In the genomic region with DNA sequence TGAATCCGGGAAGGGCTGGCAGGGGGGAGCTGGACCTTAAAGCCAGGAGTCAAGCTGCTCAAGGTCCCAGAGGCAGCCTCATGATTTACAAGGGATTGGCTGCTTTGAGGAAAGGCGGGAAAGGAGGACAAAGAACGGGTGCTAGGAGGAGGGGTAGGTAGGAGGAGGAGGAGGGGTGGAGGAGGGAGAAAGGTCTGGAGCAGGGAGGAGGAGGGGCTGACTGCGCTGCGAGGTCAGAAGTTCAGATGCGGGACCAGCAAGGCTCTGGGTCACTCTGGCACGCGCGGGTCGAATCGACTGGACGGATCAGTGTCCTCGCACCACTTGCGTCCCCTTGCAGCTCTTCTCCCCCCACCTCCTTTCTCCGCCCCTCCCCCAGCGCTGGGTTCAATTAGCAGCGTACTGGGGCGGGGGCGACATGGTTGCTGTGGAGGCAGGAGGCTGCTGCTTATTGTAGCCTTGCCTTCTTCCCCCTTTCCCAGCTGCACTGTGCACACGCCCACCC, we compare ENCODE assay signal across 10 mouse cellular contexts. TPM values are rescaled to one million over a fixed set of nuclear protein-coding genes. Genes with fewer than 3 reads are reported as not detected.
DNase-seq lines count a peak whose midpoint lies in the region; ATAC-seq and TF ChIP-seq lines count a peak whose summit lies in the region.
"Had no signal": no experiment of that assay in that cellular context is flagged by ENCODE, and none has a peak within 500 bp of the region (broad histone marks: within the 10 kb centered on the region; RNA-seq: fewer than 3 reads in every experiment).

No protein-coding gene starts in this region.

- peak; percentile 44 for DNase-seq in lung, postnatal 0 days (ENCODE audit: low spot score)
- DNase-seq in lung, postnatal 10 days: no peak
- peak; percentile 87 for DNase-seq in hindbrain, embryonic 11.5 days (ENCODE audit: low spot score)
- peak; percentile 89 for DNase-seq in retina, postnatal 1 day
- no peak for DNase-seq in gastrocnemius, adult 18-20 months (ENCODE audit: low spot score)
- DNase-seq in spleen, postnatal 14 days (ENCODE audit: low spot score in 2 of 2): no peak
- no peak for DNase-seq in urinary bladder, postnatal 10 days (ENCODE audit: low spot score)

- 9% methylated on average over 18 of the region's 20 CpGs for WGBS in lung, postnatal 0 days
- WGBS in hindbrain, embryonic 11.5 days: under 1% methylated on average over 20 of the region's 20 CpGs
- WGBS in limb, embryonic 13.5 days: 4% methylated on average over 20 of the region's 20 CpGs

- no peak for TF ChIP-seq CTCF in lung, postnatal 0 days (IDR thresholded peaks at IDR 0.05)

- H3K36me3 ChIP-seq in lung, postnatal 0 days (ENCODE audit: insufficient read depth, low read length): no peaks in the 10 kb centered on the region
- H3K36me3 ChIP-seq in hindbrain, embryonic 11.5 days (ENCODE audit: control insufficient read depth, insufficient read depth, low read length): no peaks in the 10 kb centered on the region
- H3K36me3 ChIP-seq in limb, embryonic 13.5 days: no peaks in the 10 kb centered on the region

- peaks cover 20% of the 10 kb centered on the region for H3K4me1 ChIP-seq in lung, postnatal 0 days (ENCODE audit: insufficient read depth, low read depth, low read length)
- peaks cover 16% of the 10 kb centered on the region for H3K4me1 ChIP-seq in hindbrain, embryonic 11.5 days (replicated peaks; ENCODE audit: control insufficient read depth, insufficient read depth, low read length)
- peaks cover 55% of the 10 kb centered on the region for H3K4me1 ChIP-seq in limb, embryonic 13.5 days

- no peak for TF ChIP-seq EP300 in lung, postnatal 0 days (IDR thresholded peaks at IDR 0.05)

- H3K27me3 ChIP-seq in lung, postnatal 0 days (replicated peaks; ENCODE audit: insufficient read depth, low read length): no peaks in the 10 kb centered on the region
- H3K27me3 ChIP-seq in hindbrain, embryonic 11.5 days (ENCODE audit: control insufficient read depth, insufficient read depth, low read length): no peaks in the 10 kb centered on the region
- no peaks in the 10 kb centered on the region for H3K27me3 ChIP-seq in limb, embryonic 13.5 days

- H3K4me3 ChIP-seq in lung, postnatal 0 days (ENCODE audit: low read depth, low read length): no peak overlapping the region
- H3K4me3 ChIP-seq in hindbrain, embryonic 11.5 days (ENCODE audit: low read depth, low read length): peak overlapping the region; percentile 18
- peak overlapping the region; percentile 36 for H3K4me3 ChIP-seq in limb, embryonic 13.5 days
- H3K4me3 ChIP-seq: myocyte had no signal

- H3K4me2 ChIP-seq in lung, postnatal 0 days (replicated peaks; ENCODE audit: low read depth, low read length): peak overlapping the region; percentile 44
- peak overlapping the region; percentile 54 for H3K4me2 ChIP-seq in hindbrain, embryonic 11.5 days (replicated peaks; ENCODE audit: low read depth, low read length)
- peak overlapping the region; percentile 64 for H3K4me2 ChIP-seq in limb, embryonic 13.5 days (replicated peaks)

- no peak overlapping the region for H3K27ac ChIP-seq in lung, postnatal 0 days (ENCODE audit: low read length)
- peak overlapping the region; percentile 84 for H3K27ac ChIP-seq in hindbrain, embryonic 11.5 days (ENCODE audit: low read depth, low read length)
- H3K27ac ChIP-seq in limb, embryonic 13.5 days: peak overlapping the region; percentile 86

- no peaks in the 10 kb centered on the region for H3K9me3 ChIP-seq in lung, postnatal 0 days (ENCODE audit: low read length)
- H3K9me3 ChIP-seq in hindbrain, embryonic 11.5 days (ENCODE audit: control insufficient read depth, low read length): no peaks in the 10 kb centered on the region
- no peaks in the 10 kb centered on the region for H3K9me3 ChIP-seq in limb, embryonic 13.5 days

- H3K9ac ChIP-seq in lung, postnatal 0 days (replicated peaks; ENCODE audit: low read depth): no peak overlapping the region
- peak overlapping the region; percentile 69 for H3K9ac ChIP-seq in hindbrain, embryonic 11.5 days (ENCODE audit: low read depth, low read length)
- peak overlapping the region; percentile 72 for H3K9ac ChIP-seq in limb, embryonic 13.5 days

- ATAC-seq in lung, postnatal 0 days: no peak
- peak; percentile 77 for ATAC-seq in hindbrain, embryonic 11.5 days (ENCODE audit: low FRiP score)
- peak; percentile 60 for ATAC-seq in limb, embryonic 13.5 days (ENCODE audit: low FRiP score, low read depth)

RNA-seq across cellular contexts. Expression of a gene that starts 7.0 kb away (rescaled TPM):
- polyA plus RNA-seq in lung, postnatal 0 days (2015; fragmentation: Nextera tagmentation; extraction: Ambion mirVana): 107 and 109 TPM in 2 replicates
- polyA plus RNA-seq in hindbrain, embryonic 11.5 days (2014; fragmentation: Nextera tagmentation; extraction: Ambion mirVana): 126 and 137 TPM in 2 replicates
- polyA plus RNA-seq in limb, embryonic 13.5 days (2015; fragmentation: Nextera tagmentation; extraction: Ambion mirVana): 57.3 and 61.1 TPM in 2 replicates
- 10 to 100 TPM; 41.6 to 68.4 TPM for total RNA-seq in gastrocnemius, adult 18-20 months (2021)

RNA-seq across cellular contexts. Expression of a gene that starts 11.5 kb away (rescaled TPM):
- 0.04 and 0.07 TPM in 2 replicates for polyA plus RNA-seq in lung, postnatal 0 days (2015; fragmentation: Nextera tagmentation; extraction: Ambion mirVana)
- 0.03 and 0.14 TPM in 2 replicates for polyA plus RNA-seq in hindbrain, embryonic 11.5 days (2014; fragmentation: Nextera tagmentation; extraction: Ambion mirVana)
- polyA plus RNA-seq in limb, embryonic 13.5 days (2015; fragmentation: Nextera tagmentation; extraction: Ambion mirVana): not detected in 2 replicates
- not detected for total RNA-seq in gastrocnemius, adult 18-20 months (2021)
- total RNA-seq: adrenal gland, postnatal 36 days had no signal

RNA-seq across cellular contexts. Expression of a gene that starts 18.7 kb away (rescaled TPM):
- 95.9 and 104 TPM in 2 replicates for polyA plus RNA-seq in lung, postnatal 0 days (2015; fragmentation: Nextera tagmentation; extraction: Ambion mirVana)
- polyA plus RNA-seq in hindbrain, embryonic 11.5 days (2014; fragmentation: Nextera tagmentation; extraction: Ambion mirVana): 282 and 299 TPM in 2 replicates
- polyA plus RNA-seq in limb, embryonic 13.5 days (2015; fragmentation: Nextera tagmentation; extraction: Ambion mirVana): 240 and 246 TPM in 2 replicates
- total RNA-seq in gastrocnemius, adult 18-20 months (2021): 10 to 100 TPM; 65.4 to 70.3 TPM

RNA-seq across cellular contexts. Expression of a gene that starts 26.6 kb away (rescaled TPM):
- polyA plus RNA-seq in lung, postnatal 0 days (2015; fragmentation: Nextera tagmentation; extraction: Ambion mirVana): 0.50 and 0.54 TPM in 2 replicates
- not detected in 2 replicates for polyA plus RNA-seq in hindbrain, embryonic 11.5 days (2014; fragmentation: Nextera tagmentation; extraction: Ambion mirVana)
- polyA plus RNA-seq in limb, embryonic 13.5 days (2015; fragmentation: Nextera tagmentation; extraction: Ambion mirVana): not detected in 2 replicates
- not detected for total RNA-seq in gastrocnemius, adult 18-20 months (2021)
- total RNA-seq: adrenal gland, postnatal 36 days had no signal

RNA-seq across cellular contexts. Expression of a gene that starts 31.6 kb away (rescaled TPM):
- 32.9 and 34.4 TPM in 2 replicates for polyA plus RNA-seq in lung, postnatal 0 days (2015; fragmentation: Nextera tagmentation; extraction: Ambion mirVana)
- polyA plus RNA-seq in hindbrain, embryonic 11.5 days (2014; fragmentation: Nextera tagmentation; extraction: Ambion mirVana): 170 TPM in 2 replicates
- 68.2 and 71.1 TPM in 2 replicates for polyA plus RNA-seq in limb, embryonic 13.5 days (2015; fragmentation: Nextera tagmentation; extraction: Ambion mirVana)
- 10 to 100 TPM; 11.9 to 13.7 TPM for total RNA-seq in gastrocnemius, adult 18-20 months (2021)

Comparison
In these comparisons a context has a peak if more than half of its experiments do, and no peak if none do; other contexts are left out.
1. DNase-seq: peak in lung, postnatal 0 days (single experiment), hindbrain, embryonic 11.5 days (single experiment) and retina, postnatal 1 day (single experiment); none in lung, postnatal 10 days (single experiment), gastrocnemius, adult 18-20 months (single experiment), spleen, postnatal 14 days (0 of 2) and urinary bladder, postnatal 10 days (single experiment).
2. Peak in every context shown above with its lines, with median percentiles within 50 percentile points of each other: H3K4me2 ChIP-seq.